Mouse (Mus musculus) MEL (cell line): ENCODE measurements around the gene Spen. TPM values are rescaled to one million over a fixed set of nuclear protein-coding genes. Genes with fewer than 3 reads are reported as not detected.

Experiments
- DNase-seq: peaks from one replicate; pipeline ENCODE4 v3.0.0; 2011; ENCODE audit warnings: low read depth, low spot score
- H3K27ac ChIP-seq: 2 replicates; pipeline ENCODE4 v1.5.1; 2012; ENCODE audit warnings: low read depth, mild to moderate bottlenecking, control low read depth, low read length, moderate library complexity; ENCODE audit not compliant: control insufficient read depth
- H3K27me3 ChIP-seq, 2 experiments: fragments of 150-350 bp in 1 of 2; sonication (generic) in 1 of 2; 2 replicates each; pipeline ENCODE4 v1.6.1; 2012; ENCODE audit warnings: low read length in 2 of 2, mild to moderate bottlenecking in 2 of 2, improper control_type of control experiment in 1 of 2, moderate library complexity in 1 of 2; ENCODE audit not compliant: insufficient read depth in 2 of 2, control insufficient read depth in 1 of 2
- H3K36me3 ChIP-seq, 2 experiments: 2 replicates each; pipeline ENCODE4 v1.6.1; 2012 to 2014; ENCODE audit warnings: low read length in 2 of 2, improper control_type of control experiment in 1 of 2, inconsistent platforms in 1 of 2, mild to moderate bottlenecking in 1 of 2; ENCODE audit not compliant: insufficient read depth in 2 of 2, control insufficient read depth in 1 of 2
- H3K4me1 ChIP-seq, 2 experiments: fragments of 150-350 bp in 1 of 2; sonication (generic) in 1 of 2; 2 replicates each; pipeline ENCODE4 v1.6.1; 2012; ENCODE audit warnings: low read length in 2 of 2, improper control_type of control experiment in 1 of 2, mild to moderate bottlenecking in 1 of 2; ENCODE audit not compliant: insufficient read depth in 2 of 2, control insufficient read depth in 1 of 2
- H3K4me3 ChIP-seq, 2 experiments: fragments of 150-350 bp in 1 of 2; sonication (generic) in 1 of 2; 2 replicates each; pipeline ENCODE4 v1.5.1; 2012; ENCODE audit warnings: low read depth in 2 of 2, low read length in 2 of 2, mild to moderate bottlenecking in 2 of 2, moderate library complexity in 2 of 2, control low read depth in 1 of 2, improper control_type of control experiment in 1 of 2; ENCODE audit not compliant: control insufficient read depth in 1 of 2, insufficient read depth in 1 of 2
- H3K79me2 ChIP-seq: 2 replicates; pipeline ENCODE4 v1.6.1; 2012; ENCODE audit warnings: mild to moderate bottlenecking, low read length, moderate library complexity; ENCODE audit not compliant: control insufficient read depth, poor library complexity, insufficient read depth
- H3K9ac ChIP-seq: 2 replicates; pipeline ENCODE4 v1.6.1; 2012; ENCODE audit warnings: low read depth, mild to moderate bottlenecking, control low read depth, low read length, moderate library complexity; ENCODE audit not compliant: control insufficient read depth, poor library complexity, severe bottlenecking
- H3K9me3 ChIP-seq: fragments of 150-350 bp; sonication (generic); replicated peaks from 2 replicates; pipeline ENCODE4 v1.6.1; 2012; ENCODE audit warnings: mild to moderate bottlenecking, low read length, improper control_type of control experiment, moderate library complexity; ENCODE audit not compliant: insufficient read depth
- BHLHE40 ChIP-seq: IDR thresholded peaks from 2 replicates; pipeline ENCODE4 v1.6.1; 2012; ENCODE audit warnings: low read depth, mild to moderate bottlenecking, inconsistent platforms, low read length, improper control_type of control experiment, borderline replicate concordance
- CHD2 ChIP-seq: IDR thresholded peaks from 2 replicates; pipeline ENCODE4 v1.6.1; 2011; ENCODE audit warnings: low read length, improper control_type of control experiment
- CTCF ChIP-seq, 3 experiments: IDR thresholded peaks in 2 of 3; conservative IDR thresholded peaks in 1 of 3; 2 replicates each; pipeline ENCODE4 v1.5.1; 2011 to 2012; ENCODE audit warnings: low read length in 3 of 3, low read depth in 2 of 3, mild to moderate bottlenecking in 2 of 3, improper control_type of control experiment in 1 of 3, inconsistent platforms in 1 of 3, mixed read lengths in 1 of 3, moderate library complexity in 1 of 3; ENCODE audit not compliant: control insufficient read depth in 1 of 3, insufficient read depth in 1 of 3, poor library complexity in 1 of 3, severe bottlenecking in 1 of 3
- ELF1 ChIP-seq: IDR thresholded peaks from 2 replicates; pipeline ENCODE4 v1.6.1; 2014; ENCODE audit warnings: low read depth, mild to moderate bottlenecking, inconsistent platforms, low read length, improper control_type of control experiment, moderate library complexity
- EP300 ChIP-seq, 2 experiments: IDR thresholded peaks; 2 replicates each; pipeline ENCODE4 v1.6.1; 2011; ENCODE audit warnings: improper control_type of control experiment in 2 of 2, low read length in 2 of 2, low read depth in 1 of 2, mild to moderate bottlenecking in 1 of 2
- ETS1 ChIP-seq: IDR thresholded peaks from 2 replicates; pipeline ENCODE4 v1.6.1; 2012; ENCODE audit warnings: low read depth, mild to moderate bottlenecking, inconsistent platforms, low read length, improper control_type of control experiment, moderate library complexity
- GABPA ChIP-seq: IDR thresholded peaks from 2 replicates; pipeline ENCODE4 v1.6.1; 2012; ENCODE audit warnings: low read depth, mild to moderate bottlenecking, inconsistent platforms, low read length, improper control_type of control experiment, moderate library complexity
- GATA1 ChIP-seq: IDR thresholded peaks from 2 replicates; pipeline ENCODE4 v1.6.1; 2011; ENCODE audit warnings: low read depth, low read length, improper control_type of control experiment
- HCFC1 ChIP-seq: IDR thresholded peaks from 2 replicates; pipeline ENCODE4 v1.6.1; 2012; ENCODE audit warnings: low read depth, mild to moderate bottlenecking, inconsistent platforms, low read length, improper control_type of control experiment, moderate library complexity
- KAT2A ChIP-seq: conservative IDR thresholded peaks from 2 replicates; pipeline ENCODE4 v1.6.1; 2012; ENCODE audit warnings: low read depth, low read length, improper control_type of control experiment, inconsistent platforms
- MAFK ChIP-seq: IDR thresholded peaks from 2 replicates; pipeline ENCODE4 v1.6.1; 2011; ENCODE audit warnings: low read depth, mild to moderate bottlenecking, low read length, improper control_type of control experiment, borderline replicate concordance
- MAX ChIP-seq: IDR thresholded peaks from 2 replicates; pipeline ENCODE4 v1.6.1; 2011; ENCODE audit warnings: low read length, improper control_type of control experiment
- MAZ ChIP-seq: IDR thresholded peaks from 2 replicates; pipeline ENCODE4 v1.6.1; 2012; ENCODE audit warnings: low read depth, mild to moderate bottlenecking, inconsistent platforms, low read length, improper control_type of control experiment
- MEF2A ChIP-seq: IDR thresholded peaks from 2 replicates; pipeline ENCODE4 v1.6.1; 2014; ENCODE audit warnings: low read depth, mild to moderate bottlenecking, inconsistent platforms, low read length, improper control_type of control experiment; ENCODE audit not compliant: poor library complexity, insufficient replicate concordance, severe bottlenecking; ENCODE audit errors: extremely low read depth
- MXI1 ChIP-seq: IDR thresholded peaks from 2 replicates; pipeline ENCODE4 v1.6.1; 2011; ENCODE audit warnings: mild to moderate bottlenecking, low read depth, low read length, improper control_type of control experiment
- MYB ChIP-seq: IDR thresholded peaks from 2 replicates; pipeline ENCODE4 v1.6.1; 2011; ENCODE audit warnings: mild to moderate bottlenecking, low read depth, low read length, improper control_type of control experiment
- NELFE ChIP-seq: IDR thresholded peaks from 2 replicates; pipeline ENCODE4 v1.6.1; 2011; ENCODE audit warnings: low read depth, low read length, improper control_type of control experiment
- NRF1 ChIP-seq: IDR thresholded peaks from 2 replicates; pipeline ENCODE4 v1.6.1; 2014; ENCODE audit warnings: low read depth, mild to moderate bottlenecking, inconsistent platforms, low read length, improper control_type of control experiment, moderate library complexity; ENCODE audit not compliant: poor library complexity, insufficient read depth, severe bottlenecking
- POLR2A ChIP-seq, 2 experiments: IDR thresholded peaks; 2 replicates each; pipeline ENCODE4 v1.6.1; 2011 to 2012; ENCODE audit warnings: low read length in 2 of 2, mild to moderate bottlenecking in 2 of 2, control low read depth in 1 of 2, improper control_type of control experiment in 1 of 2, low read depth in 1 of 2, moderate library complexity in 1 of 2; ENCODE audit not compliant: control insufficient read depth in 1 of 2, insufficient read depth in 1 of 2, poor library complexity in 1 of 2
- POLR2AphosphoS2 ChIP-seq: IDR thresholded peaks from 2 replicates; pipeline ENCODE4 v1.6.1; 2011; ENCODE audit warnings: low read length, improper control_type of control experiment
- RCOR1 ChIP-seq: IDR thresholded peaks from 2 replicates; pipeline ENCODE4 v1.6.1; 2012; ENCODE audit warnings: low read depth, mild to moderate bottlenecking, inconsistent platforms, low read length, improper control_type of control experiment
- SIN3A ChIP-seq: IDR thresholded peaks from 2 replicates; pipeline ENCODE4 v1.6.1; 2012; ENCODE audit warnings: low read length, improper control_type of control experiment, inconsistent platforms
- SMC3 ChIP-seq: IDR thresholded peaks from 2 replicates; pipeline ENCODE4 v1.6.1; 2011; ENCODE audit warnings: low read depth, low read length, improper control_type of control experiment
- TCF12 ChIP-seq: IDR thresholded peaks from 2 replicates; pipeline ENCODE4 v1.6.1; 2014; ENCODE audit warnings: low read depth, mild to moderate bottlenecking, inconsistent platforms, low read length, improper control_type of control experiment, moderate library complexity
- UBTF ChIP-seq: IDR thresholded peaks from 2 replicates; pipeline ENCODE4 v1.6.1; 2012; ENCODE audit warnings: low read depth, mild to moderate bottlenecking, inconsistent platforms, low read length, improper control_type of control experiment, moderate library complexity, borderline replicate concordance; ENCODE audit not compliant: insufficient read depth
- USF1 ChIP-seq: IDR thresholded peaks from 2 replicates; pipeline ENCODE4 v1.6.1; 2014; ENCODE audit warnings: low read depth, mild to moderate bottlenecking, inconsistent platforms, low read length, improper control_type of control experiment, moderate library complexity
- USF2 ChIP-seq, 2 experiments: IDR thresholded peaks; 2 replicates each; pipeline ENCODE4 v1.6.1; 2011 to 2012; ENCODE audit warnings: improper control_type of control experiment in 2 of 2, low read length in 2 of 2, borderline replicate concordance in 1 of 2, inconsistent platforms in 1 of 2, low read depth in 1 of 2, mild to moderate bottlenecking in 1 of 2; ENCODE audit not compliant: insufficient read depth in 1 of 2
- ZC3H11A ChIP-seq: IDR thresholded peaks from 2 replicates; pipeline ENCODE4 v1.6.1; 2012; ENCODE audit warnings: low read depth, mild to moderate bottlenecking, inconsistent platforms, low read length, improper control_type of control experiment
- ZKSCAN1 ChIP-seq: IDR thresholded peaks from 2 replicates; pipeline ENCODE4 v1.6.1; 2012; ENCODE audit warnings: low read depth, mild to moderate bottlenecking, inconsistent platforms, low read length, improper control_type of control experiment, moderate library complexity
- ZMIZ1 ChIP-seq: IDR thresholded peaks from 2 replicates; pipeline ENCODE4 v1.6.1; 2012; ENCODE audit warnings: low read depth, mild to moderate bottlenecking, inconsistent platforms, low read length, improper control_type of control experiment, moderate library complexity
- ZNF384 ChIP-seq: IDR thresholded peaks from 2 replicates; pipeline ENCODE4 v1.6.1; 2012; ENCODE audit warnings: low read depth, mild to moderate bottlenecking, inconsistent platforms, low read length, improper control_type of control experiment
- polyA plus RNA-seq, 2 experiments: library from polyadenylated mRNA; stranded (reverse) in 1 of 2; unstranded in 1 of 2; fragments of >175 nt in 1 of 2; fragments of >200 nt in 1 of 2; gene quantifications; 2 replicates each; pipeline versions ENCODE4 v1.2.1 to v1.2.4; 2012; ENCODE audit warnings: low replicate concordance in 2 of 2, low read depth in 1 of 2; ENCODE audit not compliant: insufficient read length in 2 of 2, insufficient read depth in 1 of 2, missing spikeins in 1 of 2
- total RNA-seq: library from RNA; depleted of rRNA; stranded (reverse); fragments of 300-350 nt; gene quantifications from 2 replicates; pipeline ENCODE4 v1.2.3, GENCODE M21; 2012

Gene Spen
- total and polyA plus RNA-seq, 3 experiments = 11.9 to 102 (median 46.9) TPM

GRCm38 (mm10) chr4:141541851-141542250 lies 3.5 kb upstream of the Spen start:
- H3K4me1 ChIP-seq = peaks cover 5 to 19% of the 10 kb centered on the region in 2 experiments
- H3K9ac ChIP-seq = no peak overlapping the region
- H3K9me3 ChIP-seq = no peaks in the 10 kb centered on the region
- H3K27ac ChIP-seq = no peak overlapping the region
- TF ChIP-seq SMC3 (no peak), EP300 (IDR thresholded peaks at IDR 0.05; ENCODE audit: low read depth in 1 of 2, low read length in 2 of 2) (0 out of 4 replicates have a peak, but pooled peaks of 1 of the 2 experiments have one; percentile 5), POLR2AphosphoS2 (no peak)
- peaks cover 0 to 23% of the 10 kb centered on the region in 2 experiments; a peak in 2 of 4 replicates for H3K36me3 ChIP-seq
- peaks cover 34% of the 10 kb centered on the region for H3K79me2 ChIP-seq
- DNase-seq = no peak
- H3K4me3 ChIP-seq = no peak overlapping the region
- no peaks in the 10 kb centered on the region for H3K27me3 ChIP-seq

GRCm38 (mm10) chr4:141540844-141541243 lies 2.4 kb upstream of the Spen start:
- H3K4me3 ChIP-seq = no peak overlapping the region; a peak in 1 of 4 replicates
- peak; percentile 27 for DNase-seq
- no peak overlapping the region for H3K27ac ChIP-seq
- no peaks in the 10 kb centered on the region for H3K9me3 ChIP-seq
- no peaks in the 10 kb centered on the region for H3K27me3 ChIP-seq
- peaks cover 37% of the 10 kb centered on the region for H3K79me2 ChIP-seq
- H3K9ac ChIP-seq = no peak overlapping the region
- H3K4me1 ChIP-seq = peaks cover 6 to 19% of the 10 kb centered on the region in 2 experiments
- peaks cover 0 to 23% of the 10 kb centered on the region in 2 experiments; a peak in 2 of 4 replicates for H3K36me3 ChIP-seq
- no peak for TF ChIP-seq ZC3H11A
- TF ChIP-seq MEF2A = no peak
- TF ChIP-seq ZKSCAN1 = no peak
- TF ChIP-seq KAT2A = no peak
- no peak for TF ChIP-seq NELFE
- no peak for TF ChIP-seq SIN3A
- no peak for TF ChIP-seq ZMIZ1
- TF ChIP-seq MAX = no peak
- no peak for TF ChIP-seq CHD2
- TF ChIP-seq CTCF (IDR thresholded peaks at IDR 0.05 in 2 of 3, conservative IDR thresholded peaks at IDR 0.05 in 1 of 3; ENCODE audit: control insufficient read depth in 1 of 3, insufficient read depth in 1 of 3, low read depth in 2 of 3, low read length in 3 of 3, poor library complexity in 1 of 3, severe bottlenecking in 1 of 3) = no peak
- no peak for TF ChIP-seq TCF12
- no peak for TF ChIP-seq USF2 (IDR thresholded peaks at IDR 0.05; ENCODE audit: borderline replicate concordance in 1 of 2, insufficient read depth in 1 of 2, low read depth in 1 of 2, low read length in 2 of 2)
- no peak for TF ChIP-seq USF1
- TF ChIP-seq NRF1 = no peak
- TF ChIP-seq ETS1 = peak; percentile 48; the same call in 1 of the 2 replicates
- TF ChIP-seq HCFC1 = no peak
- TF ChIP-seq POLR2AphosphoS2 = no peak
- TF ChIP-seq MYB = no peak
- no peak for TF ChIP-seq ELF1
- 0 out of 2 replicates have a peak, but pooled peaks have one; percentile 35 for TF ChIP-seq RCOR1
- TF ChIP-seq MAZ = no peak
- no peak for TF ChIP-seq GABPA
- TF ChIP-seq EP300 (IDR thresholded peaks at IDR 0.05; ENCODE audit: low read depth in 1 of 2, low read length in 2 of 2) = no peak
- no peak for TF ChIP-seq POLR2A (IDR thresholded peaks at IDR 0.05; ENCODE audit: control insufficient read depth in 1 of 2, insufficient read depth in 1 of 2, low read depth in 1 of 2, low read length in 2 of 2, poor library complexity in 1 of 2)
- TF ChIP-seq SMC3 = no peak
- peak; percentile 49 for TF ChIP-seq GATA1
- TF ChIP-seq ZNF384 = no peak
- no peak for TF ChIP-seq BHLHE40
- TF ChIP-seq MXI1 = no peak
- peak; percentile 22; the same call in 1 of the 2 replicates for TF ChIP-seq MAFK
- TF ChIP-seq UBTF = no peak
